Mouse (Mus musculus): Measurements from ENCODE around the gene Nrtn.

Gene Nrtn

GRCm38 (mm10) chr17:56762769-56763731, 5.7 kb upstream of the Nrtn start:
- in situ Hi-C loops (cut with MboI), result no loop called here

GRCm38 (mm10) chr17:56761991-56762410, 4.7 kb upstream of the Nrtn start:
- in situ Hi-C loops (cut with MboI), result no loop called here

GRCm38 (mm10) chr17:56761077-56761476, 3.7 kb upstream of the Nrtn start:
- in situ Hi-C loops (cut with MboI), result no loop called here

GRCm38 (mm10) chr17:56759261-56759660, 1.9 kb upstream of the Nrtn start:
- in situ Hi-C loops (cut with MboI), result no loop called here

GRCm38 (mm10) chr17:56758132-56758531, 802 bp upstream of the Nrtn start:
- in situ Hi-C loops (cut with MboI), result no loop called here

GRCm38 (mm10) chr17:56756703-56757399, 479 bp downstream of the Nrtn start:
- in situ Hi-C loops (cut with MboI), result no loop called here

GRCm38 (mm10) chr17:56754271-56755185, 2.8 kb downstream of the Nrtn start:
- in situ Hi-C loops (cut with MboI), result no loop called here

- in situ Hi-C loops (cut with MboI), result no loop called here
Measured at GRCm38 (mm10) chr17:56753452-56753851, 3.9 kb downstream of the Nrtn start.

- in situ Hi-C loops (cut with MboI), result no loop called here
Measured at GRCm38 (mm10) chr17:56751404-56752072, 5.8 kb downstream of the Nrtn start.

GRCm38 (mm10) chr17:56744173-56744572, 13.2 kb downstream of the Nrtn start:
- in situ Hi-C loops (cut with MboI), result no loop called here

GRCm38 (mm10) chr17:56740788-56741160, 16.6 kb downstream of the Nrtn start:
- in situ Hi-C loops (cut with MboI), result no loop called here

GRCm38 (mm10) chr17:56740118-56740787, 17.1 kb downstream of the Nrtn start:
- in situ Hi-C loops (cut with MboI), result no loop called here

- in situ Hi-C loops (cut with MboI), result no loop called here
Measured at GRCm38 (mm10) chr17:56738221-56738620, 19.1 kb downstream of the Nrtn start.

- in situ Hi-C loops (cut with MboI), result no loop called here
Measured at GRCm38 (mm10) chr17:56736534-56736933, 20.8 kb downstream of the Nrtn start.

- in situ Hi-C loops (cut with MboI), result no loop called here
Measured at GRCm38 (mm10) chr17:56729656-56730055, 27.7 kb downstream of the Nrtn start.

GRCm38 (mm10) chr17:56729151-56729550, 28.2 kb downstream of the Nrtn start:
- in situ Hi-C loops (cut with MboI), result no loop called here

GRCm38 (mm10) chr17:56728117-56728516, 29.2 kb downstream of the Nrtn start:
- in situ Hi-C loops (cut with MboI), result no loop called here

GRCm38 (mm10) chr17:56727659-56728058, 29.7 kb downstream of the Nrtn start:
- in situ Hi-C loops (cut with MboI), result no loop called here

- in situ Hi-C loops (cut with MboI), result no loop called here
Measured at GRCm38 (mm10) chr17:56727029-56727649, 30.2 kb downstream of the Nrtn start.

- in situ Hi-C loops (cut with MboI), result no loop called here
Measured at GRCm38 (mm10) chr17:56723419-56724161, 33.7 kb downstream of the Nrtn start.

Data from mature B cell (primary cell).